Mouse (Mus musculus): Measurements from ENCODE around the gene Ralgapa2.

The Ralgapa2 gene

DNA sequence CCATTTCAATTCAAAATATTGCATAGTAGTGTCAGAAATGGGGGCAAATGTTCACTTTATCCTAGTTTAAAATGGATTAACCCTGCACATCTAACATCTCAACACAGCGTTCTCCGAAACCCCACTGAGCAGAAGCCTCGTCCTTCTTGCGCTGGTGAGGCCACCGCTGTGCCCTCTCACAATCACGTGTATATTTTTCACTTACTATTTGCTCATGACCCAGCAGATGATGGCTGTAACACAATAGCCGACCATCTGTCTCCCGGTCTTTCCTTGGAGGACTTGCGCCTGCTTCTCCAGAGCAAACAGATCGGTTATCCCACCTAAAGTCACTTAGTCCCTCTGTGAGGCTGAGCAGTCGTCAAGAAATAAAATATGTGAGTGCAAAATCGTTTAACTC is 146.0 kb downstream of the Ralgapa2 start:
- 0 out of 2 replicates have a peak, but pooled peaks have one; percentile 12 for ATAC-seq (ENCODE audit: insufficient number of reproducible peaks, low FRiP score, low TSS enrichment)

DNA sequence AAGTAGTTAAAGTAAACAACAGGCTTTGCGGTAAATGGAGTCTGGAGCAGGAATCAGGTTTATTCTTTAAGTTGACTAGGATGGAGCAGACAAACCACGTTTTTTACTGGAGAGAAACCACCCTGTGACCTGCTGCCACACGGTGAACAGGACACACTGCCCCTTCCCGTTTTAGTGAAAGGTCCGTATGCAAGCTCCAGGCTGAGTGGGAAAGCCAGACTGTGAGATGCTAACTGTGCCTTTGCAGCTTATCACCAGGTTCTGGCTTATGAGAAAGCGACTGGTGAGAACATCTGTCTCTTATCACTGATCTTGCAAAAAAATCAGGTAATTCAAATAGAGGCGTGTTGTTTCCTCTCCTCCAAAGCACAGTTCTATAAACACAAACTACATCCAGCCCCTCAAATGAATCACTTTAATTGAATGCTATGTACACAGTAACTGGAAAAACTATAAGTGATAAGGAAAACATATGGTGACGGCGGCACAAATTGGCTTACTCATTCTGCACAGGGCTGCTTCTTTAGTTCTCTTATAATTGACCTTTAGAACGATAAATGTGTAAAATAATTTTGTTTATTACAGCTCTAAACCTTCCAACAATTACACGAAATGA is 146.7 kb downstream of the Ralgapa2 start:
- ATAC-seq (ENCODE audit: insufficient number of reproducible peaks, low FRiP score, low TSS enrichment): no peak

DNA sequence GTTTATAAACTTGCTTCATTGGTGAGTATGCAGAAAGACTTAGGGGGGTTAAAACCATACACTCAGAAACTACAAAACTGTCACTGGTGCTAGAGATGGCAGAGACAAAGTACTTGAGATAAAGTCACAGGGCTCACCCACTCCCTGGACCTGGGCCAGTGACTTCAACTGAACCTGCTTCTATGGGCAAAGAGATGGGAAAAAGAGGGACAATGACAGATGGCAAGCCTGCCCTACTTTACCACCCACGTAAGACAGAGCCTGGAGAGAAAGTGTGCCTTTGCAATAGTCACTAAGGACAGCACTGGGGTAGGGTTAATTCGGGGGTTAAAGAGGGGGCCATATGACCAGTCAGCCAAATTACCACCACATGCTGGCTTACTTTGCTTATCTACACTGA is 148.7 kb downstream of the Ralgapa2 start:
- ATAC-seq (ENCODE audit: insufficient number of reproducible peaks, low FRiP score, low TSS enrichment): peak; percentile 79

DNA sequence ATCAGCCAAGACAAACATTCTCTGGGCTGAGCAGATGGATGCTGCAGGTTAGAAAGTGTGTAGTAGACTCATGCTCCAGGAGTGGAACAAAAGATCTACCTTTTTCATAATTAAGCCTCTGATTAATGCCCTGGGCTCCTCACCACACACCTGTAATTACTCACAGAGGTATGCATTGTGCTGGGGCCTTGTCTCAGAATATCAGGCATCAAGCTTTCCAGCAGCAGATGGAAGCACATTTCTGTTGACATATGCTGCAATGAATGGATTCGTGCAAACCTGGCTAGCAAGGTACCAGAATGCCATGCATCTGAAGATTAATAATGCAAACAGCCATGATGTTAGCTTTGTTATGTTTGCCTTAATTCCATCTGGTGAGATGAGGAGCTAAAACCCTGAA is 149.2 kb downstream of the Ralgapa2 start:
- no peak for ATAC-seq (ENCODE audit: insufficient number of reproducible peaks, low FRiP score, low TSS enrichment)

DNA sequence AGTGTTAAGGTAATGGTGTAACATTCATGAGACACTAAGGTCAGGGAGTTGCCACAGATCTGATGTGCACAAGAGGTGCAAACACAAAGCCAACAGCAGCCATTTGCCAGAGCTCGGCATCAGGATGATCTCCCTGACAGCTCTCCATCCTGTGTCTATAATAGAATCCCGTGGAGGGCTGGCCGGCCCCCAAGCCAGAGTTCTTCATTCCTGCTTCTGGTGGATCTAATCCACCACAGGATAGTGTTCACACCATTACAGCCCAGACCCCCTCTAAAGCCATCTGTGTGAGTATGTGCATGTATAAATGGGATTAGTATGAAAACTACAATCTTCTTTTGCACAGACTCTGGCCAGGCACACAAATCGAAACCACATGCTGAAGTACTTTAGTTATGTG is 150.2 kb downstream of the Ralgapa2 start:
- ATAC-seq (ENCODE audit: insufficient number of reproducible peaks, low FRiP score, low TSS enrichment): no peak

DNA sequence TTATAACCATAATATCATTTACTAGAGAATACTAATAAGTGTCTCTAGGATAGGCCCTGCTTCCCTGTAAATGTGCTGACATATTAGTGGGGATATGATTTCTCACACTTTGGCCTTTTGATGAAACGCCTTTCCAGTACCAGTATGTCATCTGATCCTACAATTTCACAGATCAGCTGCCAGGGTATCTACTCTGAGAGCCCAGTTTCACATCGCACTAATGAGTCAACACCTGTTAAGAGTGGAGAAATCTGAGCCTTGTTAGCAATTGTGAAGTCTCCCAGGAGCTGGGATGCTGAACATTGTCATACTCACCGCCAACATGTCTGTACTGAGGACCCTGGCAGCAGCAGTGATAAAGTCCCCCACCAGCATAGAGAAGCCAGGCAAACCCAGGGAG is 151.1 kb downstream of the Ralgapa2 start:
- ATAC-seq (ENCODE audit: insufficient number of reproducible peaks, low FRiP score, low TSS enrichment): no peak

DNA sequence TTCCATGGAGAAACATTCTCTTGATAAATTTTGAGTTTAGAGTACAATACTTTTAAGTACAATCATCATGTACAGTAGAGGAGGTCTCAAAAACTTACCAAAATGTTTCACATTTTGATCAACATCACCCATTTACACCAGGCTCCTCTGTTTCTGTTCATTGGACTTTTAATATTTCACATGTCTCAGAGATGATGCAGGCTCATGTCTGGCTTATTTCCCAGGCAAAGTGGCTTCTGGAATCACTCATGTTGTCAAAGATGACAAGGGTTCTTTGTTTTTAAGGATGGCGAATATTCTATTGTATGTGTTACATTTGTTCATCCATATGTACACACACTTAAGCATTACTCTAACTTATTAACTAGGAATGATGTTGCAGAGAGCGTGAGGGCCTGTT is 152.5 kb downstream of the Ralgapa2 start:
- no peak for ATAC-seq (ENCODE audit: insufficient number of reproducible peaks, low FRiP score, low TSS enrichment)

DNA sequence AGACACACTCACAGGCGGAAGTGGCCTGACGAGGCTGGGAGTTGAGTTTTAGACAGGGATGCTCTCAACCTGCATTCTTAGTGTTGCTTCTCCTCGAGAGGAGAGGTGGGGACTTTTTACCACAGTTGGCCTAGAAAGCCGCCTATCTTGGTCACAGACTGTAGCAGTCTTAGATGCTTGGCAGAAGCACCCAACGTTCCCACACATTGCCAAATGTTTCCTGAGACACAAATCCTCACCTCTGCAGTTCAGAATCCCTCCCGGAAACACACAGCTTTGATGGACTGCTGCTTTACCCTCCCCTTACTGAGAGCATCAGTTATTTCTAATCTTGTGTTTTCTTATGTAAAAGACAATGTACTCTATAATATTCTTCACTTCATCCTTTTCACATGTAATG is 155.6 kb downstream of the Ralgapa2 start:
- ATAC-seq (ENCODE audit: insufficient number of reproducible peaks, low FRiP score, low TSS enrichment): peak; percentile 66; the same call in 1 of the 2 replicates

DNA sequence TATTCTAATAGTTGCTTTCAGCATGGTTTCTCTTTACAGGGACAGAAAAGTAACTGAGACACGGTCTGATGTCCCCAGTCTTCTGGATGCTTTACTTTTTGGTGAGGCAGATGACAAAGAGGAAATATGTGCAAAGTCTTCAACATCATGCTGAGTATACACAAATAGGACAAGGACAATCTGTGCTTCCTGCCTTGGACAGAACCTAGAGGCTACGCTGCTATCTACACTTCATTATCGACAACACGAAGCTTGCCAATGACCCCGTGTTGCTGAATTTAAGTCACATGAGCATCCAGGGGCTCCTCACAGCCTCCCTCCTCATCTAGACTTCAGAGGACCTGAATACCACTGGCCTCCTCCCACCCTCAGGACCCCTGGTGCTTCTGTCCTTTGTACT is 161.9 kb downstream of the Ralgapa2 start:
- ATAC-seq (ENCODE audit: insufficient number of reproducible peaks, low FRiP score, low TSS enrichment): no peak

DNA sequence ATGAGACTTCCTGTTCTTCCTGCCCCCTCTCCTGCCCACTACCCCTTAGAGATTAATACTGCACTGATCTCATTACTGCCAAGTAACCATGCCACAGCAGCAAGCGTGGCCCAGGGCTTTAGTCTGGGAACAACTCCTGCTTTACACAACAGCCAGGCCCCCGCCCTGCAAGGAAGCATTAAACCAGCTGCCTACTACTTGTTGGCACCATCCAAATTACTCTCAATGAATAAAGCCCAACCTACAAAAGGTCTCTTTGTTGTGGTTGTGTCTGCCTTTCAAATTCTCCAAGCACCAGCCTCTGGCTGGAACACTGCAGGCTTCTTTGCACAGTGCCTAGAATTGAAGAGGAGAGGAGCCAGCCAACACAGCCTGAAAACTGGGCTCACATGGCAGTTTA is 164.2 kb downstream of the Ralgapa2 start:
- ATAC-seq (ENCODE audit: insufficient number of reproducible peaks, low FRiP score, low TSS enrichment): 0 out of 2 replicates have a peak, but pooled peaks have one; percentile 26

DNA sequence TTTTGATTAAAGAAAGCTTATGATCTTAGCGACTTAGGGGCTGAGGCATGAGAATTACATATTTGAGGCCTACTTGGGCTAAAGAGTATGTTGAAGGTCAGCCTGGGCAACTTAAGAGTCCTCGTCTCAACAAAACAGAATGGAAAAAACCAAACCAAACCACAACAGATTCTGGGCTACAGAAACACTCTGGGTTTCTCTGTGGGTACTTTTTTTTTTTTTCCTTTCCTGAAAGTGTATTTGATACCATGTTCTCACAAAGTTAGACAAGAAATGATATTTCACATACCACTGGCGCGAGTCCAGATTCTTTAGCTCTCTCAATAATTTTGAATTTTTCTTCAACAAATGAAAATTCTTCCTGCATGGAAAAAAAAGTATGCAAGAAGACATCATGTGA is 172.1 kb downstream of the Ralgapa2 start:
- ATAC-seq (ENCODE audit: insufficient number of reproducible peaks, low FRiP score, low TSS enrichment): no peak

DNA sequence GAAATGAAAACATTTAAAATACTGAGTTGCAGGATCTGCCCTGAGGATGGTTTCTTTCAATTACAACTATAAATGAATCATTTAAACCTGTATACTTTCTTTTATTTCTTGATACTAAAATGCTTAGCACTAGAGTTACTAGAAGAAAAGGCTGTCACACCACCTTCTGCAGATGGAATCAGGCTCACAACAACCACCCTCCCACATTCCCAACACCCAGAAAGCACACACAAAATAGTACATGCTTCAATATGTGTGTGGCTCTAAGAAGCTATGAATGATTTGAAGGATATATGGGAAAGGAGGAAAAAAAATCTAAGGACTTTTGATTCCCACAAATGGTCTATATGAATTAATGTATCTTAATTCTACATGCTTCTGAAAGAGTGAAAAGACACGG is 174.6 kb downstream of the Ralgapa2 start:
- ATAC-seq (ENCODE audit: insufficient number of reproducible peaks, low FRiP score, low TSS enrichment): no peak

DNA sequence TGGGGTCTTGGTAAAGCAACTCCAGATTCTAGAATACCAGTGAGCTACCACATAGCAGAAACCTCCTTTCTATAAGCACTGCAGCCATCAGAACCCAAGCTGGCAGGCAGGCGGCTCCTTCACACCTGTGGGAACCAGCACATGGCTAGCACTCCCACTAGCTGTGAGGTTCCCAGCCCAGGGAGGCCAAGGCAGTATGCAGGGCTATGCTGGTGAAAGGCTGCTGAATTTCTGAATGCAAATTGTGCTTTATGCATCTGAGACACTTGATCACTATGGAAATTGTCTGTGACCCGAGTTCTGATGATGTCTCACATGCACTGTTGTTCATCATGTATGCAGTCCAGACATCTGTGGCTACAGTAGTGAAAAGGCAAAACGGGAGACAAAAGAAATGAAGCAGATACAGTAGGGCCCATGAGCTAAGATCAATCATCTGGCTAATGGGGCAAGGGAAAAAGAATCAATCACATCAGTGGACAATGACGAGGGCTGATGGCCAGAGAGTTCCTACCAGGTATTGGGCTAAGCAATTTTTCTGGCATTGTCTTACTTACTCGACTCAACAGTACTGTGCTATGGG is 180.2 kb downstream of the Ralgapa2 start:
- ATAC-seq (ENCODE audit: insufficient number of reproducible peaks, low FRiP score, low TSS enrichment): no peak

DNA sequence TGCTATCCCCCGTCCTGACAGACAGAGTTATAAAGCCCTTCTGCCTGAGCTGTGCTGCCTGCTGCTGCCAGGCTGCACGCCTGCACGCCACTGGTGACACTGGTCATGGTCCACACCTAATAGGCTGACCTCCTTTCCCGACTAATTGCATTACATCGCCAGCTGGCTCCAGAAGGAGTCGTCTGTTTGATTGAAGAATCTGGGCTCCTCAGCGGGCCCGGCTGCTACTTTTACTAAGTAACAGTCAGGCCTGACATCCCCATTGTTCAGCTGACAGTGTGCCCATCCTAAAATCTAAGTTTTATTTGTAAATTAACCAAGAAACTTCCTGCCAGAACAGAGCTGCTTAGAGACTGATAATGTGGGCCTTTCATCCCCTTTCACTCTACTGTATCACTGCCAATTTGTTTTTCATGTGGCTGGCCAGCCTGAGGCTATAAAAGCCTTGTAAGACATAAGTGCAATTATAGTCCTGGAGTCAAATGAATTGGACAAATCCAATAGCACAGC is 181.3 kb downstream of the Ralgapa2 start:
- peak; percentile 93 for ATAC-seq (ENCODE audit: insufficient number of reproducible peaks, low FRiP score, low TSS enrichment)

DNA sequence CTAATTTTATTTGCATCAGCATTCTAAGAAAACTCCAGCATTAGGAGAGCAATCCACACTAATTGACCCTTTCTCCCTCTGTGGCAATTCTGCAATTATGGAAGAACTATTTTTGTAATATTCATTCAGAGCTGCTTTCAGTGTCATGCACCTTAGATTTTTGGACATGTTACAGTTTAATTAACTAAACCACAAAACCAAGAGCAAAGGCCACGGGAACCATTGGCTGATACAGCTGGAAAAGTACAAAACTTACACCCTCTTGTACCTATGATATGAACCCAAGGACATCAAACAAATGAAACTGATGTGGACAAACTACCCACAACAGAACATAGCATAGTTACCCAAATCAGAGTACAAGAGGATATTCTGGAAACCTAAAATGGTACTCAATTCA is 182.0 kb downstream of the Ralgapa2 start:
- no peak for ATAC-seq (ENCODE audit: insufficient number of reproducible peaks, low FRiP score, low TSS enrichment)

DNA sequence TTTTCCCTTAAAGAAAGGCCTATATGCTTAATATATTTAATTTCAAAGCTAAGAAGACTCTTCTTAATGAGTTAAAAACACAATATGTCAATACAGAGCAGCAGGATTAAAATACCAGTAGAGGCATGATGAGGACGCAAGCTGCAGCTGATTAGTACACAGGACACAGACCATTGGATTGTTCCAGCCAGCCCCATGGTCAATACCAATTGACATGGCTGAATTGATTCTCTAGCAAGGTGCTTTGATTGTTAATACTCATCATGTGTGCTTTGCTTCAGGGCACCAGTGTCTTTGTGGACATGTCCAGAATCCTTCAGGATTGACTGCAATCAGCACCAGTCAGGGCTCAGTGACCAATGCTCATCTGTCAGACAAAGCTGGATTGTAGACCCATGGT is 185.5 kb downstream of the Ralgapa2 start:
- ATAC-seq (ENCODE audit: insufficient number of reproducible peaks, low FRiP score, low TSS enrichment): no peak

DNA sequence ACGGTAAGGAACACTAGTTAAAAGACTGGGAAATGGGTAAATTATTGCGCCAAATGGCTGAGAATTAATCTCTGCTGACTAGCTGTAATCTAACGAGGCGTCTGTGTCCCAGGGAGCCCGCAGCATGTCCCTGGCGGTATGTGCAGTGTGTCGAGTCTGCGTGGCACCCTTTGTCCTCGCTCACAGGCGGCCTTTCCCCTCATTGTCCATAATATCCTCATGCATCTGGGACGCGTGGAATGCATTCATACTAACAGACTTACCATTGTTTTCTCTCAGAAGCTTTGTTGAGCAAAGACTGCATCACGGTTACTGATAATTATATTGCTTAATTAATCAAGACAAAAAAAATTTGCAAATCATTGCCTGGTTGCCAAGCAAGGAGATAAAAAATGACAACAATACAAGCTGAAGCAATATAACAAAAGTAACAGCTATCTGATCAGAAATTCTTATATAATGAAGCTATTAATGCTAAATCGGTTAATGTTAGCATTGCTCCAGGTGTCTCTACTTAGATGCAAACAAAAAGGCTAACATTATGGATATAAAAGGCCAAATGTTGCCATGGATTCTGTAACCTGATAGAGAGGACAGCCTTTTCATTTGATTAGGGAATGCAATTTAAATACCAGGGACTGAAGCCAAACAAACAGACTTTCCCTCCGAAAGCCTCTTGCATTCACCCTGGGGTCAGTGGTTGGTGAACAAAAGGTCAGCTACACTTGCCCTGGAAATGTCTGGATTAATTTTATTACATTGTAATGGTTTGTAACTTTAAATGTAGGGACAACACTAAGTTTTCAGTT is 187.0 kb downstream of the Ralgapa2 start:
- no peak for ATAC-seq (ENCODE audit: insufficient number of reproducible peaks, low FRiP score, low TSS enrichment)

DNA sequence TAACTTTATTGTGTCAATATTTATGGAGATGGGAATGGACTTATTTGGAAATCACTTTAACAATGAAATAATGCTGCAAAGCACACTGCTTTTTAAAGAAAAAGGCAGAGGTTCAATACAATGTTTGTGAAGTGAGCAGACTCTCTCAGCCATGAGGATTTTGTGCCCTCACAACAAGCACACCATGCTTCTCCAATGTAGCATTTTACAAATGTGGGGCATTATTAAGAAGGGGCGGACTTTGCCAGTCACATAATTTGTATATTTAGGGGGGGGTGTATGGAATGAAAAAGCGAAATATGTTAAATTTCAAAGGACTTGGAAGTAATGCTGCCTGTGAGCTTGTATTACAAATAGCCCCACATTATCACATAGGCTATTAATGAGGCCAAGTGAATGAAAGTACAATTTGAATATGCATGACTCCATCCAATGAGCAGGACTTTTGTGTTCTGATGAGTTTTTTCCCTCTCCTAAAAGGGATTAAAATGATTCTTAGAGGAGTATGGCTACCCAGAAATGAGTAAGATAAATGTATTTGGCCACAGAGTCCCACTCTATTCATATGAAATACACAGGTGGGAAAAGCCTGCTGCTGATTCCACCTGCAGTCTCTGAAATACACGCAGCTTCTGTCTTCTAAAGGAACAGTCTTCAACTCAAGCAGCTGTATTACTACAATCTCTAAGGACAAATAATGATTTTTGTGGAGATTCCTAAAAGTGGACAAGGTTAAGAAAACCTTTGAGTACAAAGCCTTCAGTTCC is 187.8 kb downstream of the Ralgapa2 start:
- no peak for ATAC-seq (ENCODE audit: insufficient number of reproducible peaks, low FRiP score, low TSS enrichment)

DNA sequence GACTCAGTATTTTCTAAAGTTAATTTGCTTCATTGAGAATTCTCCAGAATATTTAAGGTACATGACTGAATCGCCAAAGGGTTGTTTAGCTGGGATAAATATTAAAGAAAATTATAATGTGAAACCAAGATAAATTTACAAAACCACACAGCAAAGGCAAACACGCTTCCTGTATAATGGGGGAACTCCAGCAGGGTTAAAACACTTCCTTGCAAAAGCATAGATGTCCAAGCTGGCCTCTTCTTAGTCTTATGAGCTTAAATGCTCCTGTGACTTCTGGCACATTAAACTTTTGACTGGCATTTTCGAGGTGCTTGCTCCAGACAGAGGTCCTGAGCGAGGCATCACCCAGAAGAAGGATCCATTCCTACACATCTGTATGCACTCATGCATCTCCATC is 188.6 kb downstream of the Ralgapa2 start:
- no peak for ATAC-seq (ENCODE audit: insufficient number of reproducible peaks, low FRiP score, low TSS enrichment)

DNA sequence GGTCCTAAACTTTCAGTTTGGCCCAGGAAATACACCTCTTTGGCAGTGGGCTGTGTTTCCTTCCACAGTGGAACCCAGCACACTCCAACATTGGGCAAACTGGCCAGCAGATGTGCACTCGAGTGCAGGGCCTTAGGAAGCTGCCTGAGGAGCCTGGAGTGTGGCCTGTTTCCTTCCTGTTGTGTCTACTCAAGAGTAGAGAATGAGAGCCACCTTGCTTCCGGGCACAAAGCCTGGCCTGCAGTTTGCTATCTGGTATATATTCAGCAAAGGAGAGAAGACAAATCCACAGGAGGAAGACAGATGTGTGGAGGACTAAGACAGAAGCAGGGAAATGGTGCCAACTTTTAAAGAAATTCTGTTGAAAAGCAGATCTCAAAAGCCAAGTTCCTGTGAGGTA is 189.4 kb downstream of the Ralgapa2 start:
- no peak for ATAC-seq (ENCODE audit: insufficient number of reproducible peaks, low FRiP score, low TSS enrichment)

DNA sequence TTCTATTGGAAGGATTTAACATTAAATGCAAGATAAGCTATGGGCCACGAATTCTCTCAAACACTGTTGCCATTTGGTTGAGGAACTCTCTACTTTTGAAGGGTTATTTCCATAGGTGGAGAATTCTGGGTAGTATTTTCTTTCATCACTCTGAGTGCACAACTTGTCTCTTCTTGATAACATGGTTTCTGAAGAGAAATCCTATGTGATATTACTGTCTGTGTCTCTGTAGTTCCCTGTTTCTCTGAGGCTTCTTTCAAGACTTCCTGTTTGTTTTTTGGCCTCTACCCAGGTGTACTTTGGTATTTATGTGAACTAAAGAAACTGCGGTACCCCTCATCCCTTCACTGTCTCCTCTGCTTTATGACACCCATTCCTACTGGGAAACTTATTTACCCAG is 190.1 kb downstream of the Ralgapa2 start:
- no peak for ATAC-seq (ENCODE audit: insufficient number of reproducible peaks, low FRiP score, low TSS enrichment)
